Mouse (Mus musculus): ENCODE results near the gene B430305J03Rik. TPM values are rescaled to one million over a fixed set of nuclear protein-coding genes. Genes with fewer than 3 reads are reported as not detected.

Gene B430305J03Rik
- 1.4 and 2.8 TPM in 2 replicates for total RNA-seq (2014; rRNA removed)
- not detected in 2 replicates for polyA plus RNA-seq (2015; fragmentation: Nextera tagmentation; extraction: Ambion mirVana)

GRCm38 (mm10) chr3:61365779-61366373, at the start of gene B430305J03Rik:
B430305J03Rik (minus strand) TSS chr3:61365951.
- no peak for TF ChIP-seq CTCF (IDR thresholded peaks at IDR 0.05; ENCODE audit: low read depth)
- Histone ChIP-seq H3K4me3 (ENCODE audit: low read depth, low read length) (peak within 1 kb of the TSS; percentile 82), H3K4me2 (ENCODE audit: low read depth) (peak within 1 kb of the TSS; percentile 86), H3K4me1 (ENCODE audit: insufficient read depth) (peaks cover 17% of the 10 kb centered on the region; the same call in 1 of the 2 replicates), H3K9me3 (ENCODE audit: low read length) (no peaks in the 10 kb centered on the region), H3K27me3 (ENCODE audit: insufficient read depth, low read length) (no peaks in the 10 kb centered on the region), H3K9ac (peak within 1 kb of the TSS; percentile 73), H3K36me3 (ENCODE audit: insufficient read depth) (0 out of 2 replicates have a peak, but pooled peaks cover 5% of the 10 kb centered on the region), H3K27ac (ENCODE audit: low read depth, low read length) (peak within 1 kb of the TSS; percentile 90)
- ATAC-seq (no peak), DNase-seq (peak; percentile 44)
- under 1% methylated on average over 10 of the region's 10 CpGs for WGBS

GRCm38 (mm10) chr3:61409683-61410082, 43.9 kb upstream of the B430305J03Rik start:
- 90% methylated on average over 6 of the region's 6 CpGs for WGBS
- no peak for DNase-seq
- no peaks in the 10 kb centered on the region for H3K9me3 ChIP-seq (ENCODE audit: low read length)
- no peak overlapping the region for H3K9ac ChIP-seq
- no peak for TF ChIP-seq CTCF (IDR thresholded peaks at IDR 0.05; ENCODE audit: low read depth)
- no peak overlapping the region for H3K4me3 ChIP-seq (ENCODE audit: low read depth, low read length)
- H3K27ac ChIP-seq (ENCODE audit: low read depth, low read length), result no peak overlapping the region
- H3K4me2 ChIP-seq (ENCODE audit: low read depth), result no peak overlapping the region
- ATAC-seq, result no peak
- no peaks in the 10 kb centered on the region for H3K27me3 ChIP-seq (ENCODE audit: insufficient read depth, low read length)
- H3K4me1 ChIP-seq (ENCODE audit: insufficient read depth), result no peaks in the 10 kb centered on the region
- H3K36me3 ChIP-seq (ENCODE audit: insufficient read depth), result no peaks in the 10 kb centered on the region

- Histone ChIP-seq H3K4me3 (ENCODE audit: low read depth, low read length) (no peak overlapping the region), H3K4me2 (ENCODE audit: low read depth) (no peak overlapping the region), H3K27me3 (ENCODE audit: insufficient read depth, low read length) (no peaks in the 10 kb centered on the region), H3K4me1 (ENCODE audit: insufficient read depth) (no peaks in the 10 kb centered on the region), H3K9ac (no peak overlapping the region), H3K27ac (ENCODE audit: low read depth, low read length) (no peak overlapping the region), H3K36me3 (ENCODE audit: insufficient read depth) (no peaks in the 10 kb centered on the region), H3K9me3 (ENCODE audit: low read length) (no peaks in the 10 kb centered on the region)
- no peak for TF ChIP-seq CTCF (IDR thresholded peaks at IDR 0.05; ENCODE audit: low read depth)
- ATAC-seq, result no peak
- 71% methylated on average over 4 of the region's 4 CpGs for WGBS
- no peak for DNase-seq
These were observed 41.2 kb upstream of the B430305J03Rik start for GRCm38 (mm10) chr3:61406921-61407320.

GRCm38 (mm10) chr3:61400823-61401387, 35.2 kb upstream of the B430305J03Rik start:
- ATAC-seq (peak; percentile 80), DNase-seq (no peak)
- Histone ChIP-seq H3K27ac (ENCODE audit: low read depth, low read length) (no peak overlapping the region), H3K9ac (no peak overlapping the region), H3K4me2 (ENCODE audit: low read depth) (no peak overlapping the region), H3K4me3 (ENCODE audit: low read depth, low read length) (no peak overlapping the region), H3K36me3 (ENCODE audit: insufficient read depth) (no peaks in the 10 kb centered on the region), H3K27me3 (ENCODE audit: insufficient read depth, low read length) (no peaks in the 10 kb centered on the region), H3K4me1 (ENCODE audit: insufficient read depth) (no peaks in the 10 kb centered on the region), H3K9me3 (ENCODE audit: low read length) (no peaks in the 10 kb centered on the region)
- 58% methylated on average over 1 of the region's 1 CpGs for WGBS
- TF ChIP-seq CTCF (IDR thresholded peaks at IDR 0.05; ENCODE audit: low read depth), result no peak

- Histone ChIP-seq H3K4me2 (ENCODE audit: low read depth) (no peak overlapping the region), H3K36me3 (ENCODE audit: insufficient read depth) (no peaks in the 10 kb centered on the region), H3K9me3 (ENCODE audit: low read length) (no peaks in the 10 kb centered on the region), H3K27ac (ENCODE audit: low read depth, low read length) (no peak overlapping the region), H3K4me3 (ENCODE audit: low read depth, low read length) (no peak overlapping the region), H3K27me3 (ENCODE audit: insufficient read depth, low read length) (no peaks in the 10 kb centered on the region), H3K4me1 (ENCODE audit: insufficient read depth) (no peaks in the 10 kb centered on the region), H3K9ac (no peak overlapping the region)
- no peak for TF ChIP-seq CTCF (IDR thresholded peaks at IDR 0.05; ENCODE audit: low read depth)
- ATAC-seq, result no peak
- WGBS, result 13% methylated on average over 2 of the region's 2 CpGs
- no peak for DNase-seq
These were observed 31.0 kb upstream of the B430305J03Rik start for GRCm38 (mm10) chr3:61396728-61397127.

- Histone ChIP-seq H3K27me3 (ENCODE audit: insufficient read depth, low read length) (no peaks in the 10 kb centered on the region), H3K4me2 (ENCODE audit: low read depth) (no peak overlapping the region), H3K36me3 (ENCODE audit: insufficient read depth) (no peaks in the 10 kb centered on the region), H3K4me1 (ENCODE audit: insufficient read depth) (no peaks in the 10 kb centered on the region), H3K4me3 (ENCODE audit: low read depth, low read length) (no peak overlapping the region), H3K9me3 (ENCODE audit: low read length) (no peaks in the 10 kb centered on the region), H3K27ac (ENCODE audit: low read depth, low read length) (no peak overlapping the region), H3K9ac (no peak overlapping the region)
- 81% methylated on average over 3 of the region's 3 CpGs for WGBS
- no peak for DNase-seq
- no peak for ATAC-seq
- no peak for TF ChIP-seq CTCF (IDR thresholded peaks at IDR 0.05; ENCODE audit: low read depth)
These were observed 29.6 kb upstream of the B430305J03Rik start for GRCm38 (mm10) chr3:61395382-61395781.

- TF ChIP-seq CTCF (IDR thresholded peaks at IDR 0.05; ENCODE audit: low read depth), result no peak
- no peak overlapping the region for H3K4me3 ChIP-seq (ENCODE audit: low read depth, low read length)
- no peak overlapping the region for H3K4me2 ChIP-seq (ENCODE audit: low read depth)
- no peak overlapping the region for H3K9ac ChIP-seq
- no peak overlapping the region for H3K27ac ChIP-seq (ENCODE audit: low read depth, low read length)
- no peaks in the 10 kb centered on the region for H3K4me1 ChIP-seq (ENCODE audit: insufficient read depth)
- no peaks in the 10 kb centered on the region for H3K9me3 ChIP-seq (ENCODE audit: low read length)
- H3K27me3 ChIP-seq (ENCODE audit: insufficient read depth, low read length), result no peaks in the 10 kb centered on the region
- ATAC-seq (no peak), DNase-seq (no peak)
- WGBS, result 81% methylated on average over 3 of the region's 3 CpGs
- no peaks in the 10 kb centered on the region for H3K36me3 ChIP-seq (ENCODE audit: insufficient read depth)
These were observed 27.8 kb upstream of the B430305J03Rik start for GRCm38 (mm10) chr3:61393520-61393919.
